Mouse (Mus musculus) heart, postnatal 36 days (tissue): Measurements from ENCODE around the gene Aldh18a1. TPM values are rescaled to one million over a fixed set of nuclear protein-coding genes. Genes with fewer than 3 reads are reported as not detected.
A peak's percentile ranks its signal among the peaks of the same experiment; 100 is the strongest.

Experiments
- DNase-seq, 2 experiments: peaks; one replicate each; pipeline ENCODE4 v3.0.0; 2021 to 2022
- intact Hi-C: fragments of 180-260 bp; cut with DNase I; formaldehyde crosslinking; loops from one replicate; pipeline ENCODE4 v1.15.1; 2025
- total RNA-seq, 2 experiments: library from RNA; stranded (reverse); gene quantifications; 2 replicates each; pipeline ENCODE4 v1.2.3; 2021

Gene Aldh18a1
- total RNA-seq, 2 experiments from 2014 or later, result 6.7 to 7.6 TPM

DNA sequence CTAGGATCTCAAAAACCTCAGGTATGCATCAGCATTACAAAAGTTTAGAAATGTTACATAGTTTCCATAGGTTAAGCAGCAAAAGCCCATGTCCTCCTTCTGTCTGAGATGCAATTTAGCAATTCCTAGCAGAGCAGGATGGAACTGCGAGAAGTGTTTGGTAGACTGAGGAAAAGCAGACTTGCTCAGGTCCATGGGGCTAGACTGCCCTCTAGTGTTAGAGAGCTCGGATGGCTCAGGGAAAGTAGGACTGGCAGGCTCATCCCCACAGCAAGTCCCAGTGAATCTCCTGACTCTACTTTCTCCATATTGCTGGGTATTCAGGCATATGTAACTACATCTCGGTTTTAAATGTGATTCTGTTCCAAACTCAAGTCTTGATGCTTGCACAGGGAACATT, 43.4 kb downstream of the Aldh18a1 start:
- intact Hi-C loops, result loop anchor here (1.0 to 10.0 kb wide), 4 partner anchors 34 to 310 kb away; no protein-coding TSS in a partner anchor
- peak; percentile 61 to 69 for DNase-seq

DNA sequence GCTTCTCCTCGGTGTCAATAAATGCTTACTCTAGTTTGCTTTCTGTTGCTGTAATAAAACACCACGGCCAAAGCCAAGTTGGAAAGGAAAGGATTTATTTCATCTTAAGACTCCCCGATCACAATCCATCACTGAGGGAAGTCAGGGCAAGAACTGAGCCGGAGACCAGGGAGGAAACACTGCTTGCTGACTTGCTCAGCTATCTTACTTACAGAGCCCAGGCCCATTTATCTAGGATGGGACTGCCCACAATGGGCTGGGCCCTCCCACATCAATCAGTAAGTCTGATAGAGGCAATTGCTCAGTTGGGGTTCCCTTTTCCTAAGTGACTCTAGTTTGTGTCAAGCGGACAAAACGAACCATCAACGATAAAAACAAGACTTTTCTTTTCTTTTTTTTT, 45.5 kb downstream of the Aldh18a1 start:
- intact Hi-C loops, result loop anchor here (10.0 kb wide), 1 partner anchor 308 kb away; no protein-coding TSS in a partner anchor
- DNase-seq, result no peak

DNA sequence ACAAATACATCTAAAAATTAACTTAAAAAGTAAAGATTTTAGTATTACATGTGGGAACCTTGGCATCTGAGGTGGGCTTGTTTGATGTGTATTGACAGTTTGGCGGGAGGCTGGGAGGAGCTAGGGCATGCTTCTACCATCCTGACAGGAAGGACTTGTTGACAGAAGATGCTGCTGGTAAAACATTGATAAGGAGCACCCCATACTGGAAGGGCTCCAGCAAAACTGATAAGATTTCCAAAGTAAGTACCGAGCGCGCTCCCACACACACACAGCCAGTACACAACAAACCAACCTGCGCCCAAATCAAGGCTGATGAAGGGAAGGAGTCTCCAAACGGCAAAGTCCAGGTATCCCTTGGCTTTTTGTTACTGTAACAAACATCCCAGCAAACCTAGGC, 51.7 kb downstream of the Aldh18a1 start:
- intact Hi-C loops, result no loop called here
- no peak for DNase-seq

DNA sequence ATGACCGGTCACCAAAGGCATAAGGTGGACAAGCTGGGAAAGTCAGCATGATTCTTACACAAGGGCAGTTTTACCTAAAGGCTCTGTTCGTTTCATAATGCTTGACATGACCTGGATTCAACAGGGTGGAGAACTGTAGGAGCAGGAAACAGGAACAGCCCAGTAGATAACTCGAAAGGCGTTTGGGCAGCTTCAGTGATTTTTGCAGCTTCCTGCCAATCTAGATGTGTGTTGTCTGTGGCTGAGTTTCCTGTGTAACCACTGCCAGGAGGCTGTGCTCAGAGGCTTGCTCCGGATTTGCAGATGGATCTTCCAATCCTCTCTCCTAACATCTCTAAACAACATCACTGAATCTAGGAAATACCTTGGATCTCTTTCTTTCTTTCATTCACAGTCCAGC, 55.7 kb downstream of the Aldh18a1 start:
- intact Hi-C loops, result no loop called here
- DNase-seq, result no peak

DNA sequence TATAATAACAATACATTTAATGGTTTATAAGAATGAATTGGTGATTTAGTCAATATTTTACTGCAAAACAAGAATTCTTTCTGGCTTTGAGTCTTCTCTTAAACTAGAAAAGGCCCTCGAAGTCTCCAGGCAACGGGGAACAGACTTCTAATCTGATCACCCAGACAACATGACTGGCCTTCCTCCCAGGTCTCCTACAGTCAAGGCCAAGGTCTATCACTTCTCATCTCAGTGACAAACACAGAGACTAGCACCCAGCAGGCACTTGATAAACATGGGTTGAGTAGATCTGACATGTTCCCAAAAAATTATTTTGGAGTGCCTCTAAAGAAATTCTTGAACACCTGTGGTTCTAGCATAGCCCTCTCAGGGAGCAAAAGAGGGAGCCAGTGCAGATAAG, 57.9 kb downstream of the Aldh18a1 start:
- no peak for DNase-seq

DNA sequence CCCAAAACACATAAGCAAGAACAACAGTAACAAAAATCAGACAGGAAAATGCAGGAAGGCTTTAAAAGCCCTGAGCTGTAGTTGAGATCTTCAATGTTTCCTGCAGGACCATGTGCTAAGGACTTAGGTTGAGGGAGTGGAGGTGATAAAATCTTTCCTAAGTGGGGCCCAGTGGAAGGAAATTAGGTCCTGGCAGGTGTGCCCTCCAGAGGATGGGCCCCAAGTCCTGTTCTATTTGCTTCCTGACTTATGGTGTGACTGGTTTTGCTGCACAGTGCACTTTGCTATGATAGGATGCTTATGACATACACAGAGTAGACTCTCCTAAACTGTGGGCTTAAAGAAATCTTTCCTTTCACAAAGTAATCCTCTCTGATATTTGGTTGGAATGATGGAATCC, 60.0 kb downstream of the Aldh18a1 start:
- intact Hi-C loops, result no loop called here

More for the DNA sequence above, 57.9 kb downstream of the Aldh18a1 start:
- intact Hi-C loops, result no loop called here

DNA sequence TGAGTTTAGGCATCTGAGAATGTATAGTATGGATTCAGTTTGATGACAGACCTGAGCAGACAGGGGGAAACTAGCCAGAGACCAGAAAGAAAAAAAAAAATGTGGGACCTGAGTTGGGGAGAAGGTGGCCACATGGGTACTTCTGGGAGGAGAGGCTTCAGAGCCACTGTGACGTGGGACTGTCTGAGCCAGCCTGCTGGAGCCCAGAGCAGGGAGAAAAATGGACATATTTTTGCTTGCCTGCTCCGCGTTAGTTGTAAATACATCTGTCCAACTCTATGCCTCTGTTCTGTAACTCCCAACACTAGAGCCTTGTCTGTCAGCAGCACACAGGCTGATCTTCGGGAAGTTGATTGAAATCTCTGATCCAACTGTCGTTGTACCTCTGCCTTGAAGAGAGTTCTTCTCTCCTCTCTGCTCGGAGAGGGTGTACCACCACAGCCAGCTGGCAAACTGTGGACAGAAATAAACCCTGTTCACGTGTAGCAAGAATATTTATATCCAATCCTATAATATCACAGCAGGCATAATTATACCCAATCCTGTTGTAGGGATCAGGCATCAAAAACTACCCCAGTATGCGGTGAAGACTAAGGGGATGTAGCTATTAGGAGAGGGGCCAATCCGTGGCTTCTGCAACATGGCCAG, 61.8 kb downstream of the Aldh18a1 start:
- DNase-seq, result no peak
- intact Hi-C loops, result no loop called here

More for the DNA sequence above, 60.0 kb downstream of the Aldh18a1 start:
- no peak for DNase-seq

DNA sequence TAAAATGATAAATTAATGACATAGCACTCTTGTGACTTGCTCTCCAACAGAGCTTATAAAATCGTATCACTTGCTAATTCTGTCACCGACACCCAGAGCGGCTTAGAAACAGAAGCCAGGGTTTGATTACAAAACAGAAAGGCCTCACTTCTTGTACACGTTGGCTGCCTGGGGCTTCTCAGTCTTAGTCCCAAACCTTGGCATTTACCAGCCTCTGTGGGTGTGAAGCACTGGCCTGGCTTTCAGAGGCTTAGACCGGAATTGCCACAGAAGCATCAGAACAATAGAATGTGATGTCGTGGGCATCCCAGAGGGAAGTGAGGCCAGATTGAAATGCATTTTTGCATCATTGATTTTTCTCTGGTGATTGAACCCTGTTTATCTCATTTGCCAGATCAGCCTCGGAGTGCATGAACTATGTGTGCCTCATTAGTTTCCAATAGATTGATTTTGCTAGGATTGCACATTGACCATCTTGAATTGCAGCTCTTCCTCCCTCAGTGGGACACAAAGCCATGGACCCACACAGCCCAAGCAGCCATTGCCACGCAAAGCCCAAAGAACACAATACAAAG, 64.7 kb downstream of the Aldh18a1 start:
- no peak for DNase-seq
- intact Hi-C loops, result loop anchor here (2.0 kb wide), 1 partner anchor 15 kb away; no protein-coding TSS in a partner anchor

DNA sequence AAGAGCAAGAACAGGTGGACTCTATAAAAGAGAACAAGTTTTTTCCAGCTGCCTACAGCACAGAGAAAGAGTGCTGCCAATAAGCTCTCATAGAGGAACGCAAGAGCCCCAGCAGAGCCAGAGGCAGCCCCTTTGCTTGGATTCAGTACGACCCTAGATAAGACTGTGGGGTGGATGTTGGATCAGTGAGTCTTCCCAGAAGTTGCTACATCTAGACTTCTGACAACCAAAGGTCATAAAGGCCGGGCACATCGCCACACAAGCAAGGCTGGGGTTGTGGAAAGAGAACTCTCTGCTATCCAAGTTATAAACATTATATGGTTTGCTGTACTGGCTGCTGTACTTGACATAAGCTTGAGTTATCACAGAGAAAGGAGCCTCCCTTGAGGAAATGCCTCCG, 67.9 kb downstream of the Aldh18a1 start:
- intact Hi-C loops, result no loop called here
- no peak for DNase-seq

DNA sequence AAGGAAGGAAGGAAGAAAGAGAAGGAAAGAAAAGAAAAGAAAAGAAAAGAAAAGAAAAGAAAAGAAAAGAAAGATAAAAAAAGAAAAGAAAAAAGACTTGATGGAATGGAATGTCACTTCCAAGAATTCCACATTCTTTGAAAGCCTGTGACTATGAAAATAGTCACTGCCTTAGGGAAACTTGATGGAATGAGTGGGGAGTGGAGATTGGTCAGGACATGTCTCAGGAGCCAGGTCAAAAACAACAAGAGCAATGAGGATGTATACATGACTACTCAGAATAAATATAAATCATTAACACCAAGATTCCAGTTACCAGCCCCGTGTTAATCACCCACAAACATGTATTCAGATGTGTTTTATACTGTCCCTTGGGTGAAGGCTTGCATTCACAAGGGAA, 69.6 kb downstream of the Aldh18a1 start:
- DNase-seq, result no peak
- intact Hi-C loops, result no loop called here

DNA sequence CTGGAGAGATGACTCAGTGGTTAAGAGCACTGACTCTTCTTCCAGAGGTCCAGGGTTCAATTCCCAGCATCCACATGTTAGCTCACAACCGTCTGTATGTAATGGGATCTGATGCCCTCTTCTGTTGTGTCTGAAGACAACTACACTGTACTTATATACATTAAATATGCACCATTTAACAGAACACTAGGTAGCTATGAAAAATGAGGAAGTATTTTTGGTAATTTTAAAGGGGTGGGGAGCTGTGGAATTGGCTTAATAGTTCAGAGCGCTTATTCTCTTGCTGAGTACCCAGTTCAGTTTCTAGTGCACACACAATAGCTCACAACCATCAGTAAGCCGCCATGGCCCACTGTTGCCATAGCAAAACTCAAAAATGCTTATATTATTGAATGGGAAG, 72.7 kb downstream of the Aldh18a1 start:
- intact Hi-C loops, result no loop called here
- DNase-seq, result no peak

DNA sequence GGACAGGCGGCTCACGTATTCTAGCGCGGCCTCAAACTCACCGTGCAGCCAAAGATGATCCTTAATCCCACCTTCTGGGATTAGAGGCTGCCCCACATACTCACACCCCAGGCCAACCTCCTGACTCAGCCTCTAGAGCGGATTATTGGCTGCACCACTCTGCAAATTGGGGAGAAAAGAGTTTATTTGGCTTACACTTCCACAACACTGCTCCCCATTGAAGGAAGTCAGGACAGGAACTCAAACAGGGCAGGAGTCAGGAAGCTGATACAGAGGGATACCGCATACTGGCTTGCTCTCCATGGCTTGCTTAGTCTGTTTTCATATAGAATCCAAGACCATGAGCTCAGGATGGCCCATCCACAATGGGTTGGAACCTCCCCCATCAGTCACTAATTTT, 73.9 kb downstream of the Aldh18a1 start:
- intact Hi-C loops, result loop anchor here (5.0 kb wide), 1 partner anchor 37 kb away; no protein-coding TSS in a partner anchor
- no peak for DNase-seq

DNA sequence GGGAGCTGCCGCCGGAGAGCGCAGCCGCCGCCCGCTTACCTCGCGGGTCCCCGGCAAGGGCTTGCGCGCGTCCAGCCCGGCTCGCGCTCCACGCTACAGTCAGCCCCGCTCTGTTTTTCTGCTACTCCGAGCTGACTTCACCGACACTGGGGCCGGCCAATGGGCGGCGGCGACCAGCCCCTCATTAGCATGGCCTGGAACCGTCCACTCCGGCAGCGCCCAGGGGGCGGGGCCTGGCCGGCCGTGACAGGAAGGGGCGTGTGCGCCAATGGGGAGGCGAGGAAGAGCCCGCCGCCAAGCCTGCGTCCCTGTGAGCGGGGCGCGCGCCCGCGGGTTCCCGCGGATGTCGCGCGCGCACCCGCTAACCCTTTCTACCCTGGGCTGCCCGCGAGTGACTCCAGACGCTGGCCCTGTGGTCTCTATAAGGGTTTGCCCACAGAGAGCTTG, 74.6 kb downstream of the Aldh18a1 start, which contains the start of gene Sorbs1:
Gene Sorbs1 (minus strand): TSS at position 148 of the 447 bp plus-strand sequence.
- intact Hi-C loops, result loop anchor here (2.0 to 5.0 kb wide), 4 partner anchors 17 to 123 kb away; no protein-coding TSS in a partner anchor
- DNase-seq, result peak; percentile 95

DNA sequence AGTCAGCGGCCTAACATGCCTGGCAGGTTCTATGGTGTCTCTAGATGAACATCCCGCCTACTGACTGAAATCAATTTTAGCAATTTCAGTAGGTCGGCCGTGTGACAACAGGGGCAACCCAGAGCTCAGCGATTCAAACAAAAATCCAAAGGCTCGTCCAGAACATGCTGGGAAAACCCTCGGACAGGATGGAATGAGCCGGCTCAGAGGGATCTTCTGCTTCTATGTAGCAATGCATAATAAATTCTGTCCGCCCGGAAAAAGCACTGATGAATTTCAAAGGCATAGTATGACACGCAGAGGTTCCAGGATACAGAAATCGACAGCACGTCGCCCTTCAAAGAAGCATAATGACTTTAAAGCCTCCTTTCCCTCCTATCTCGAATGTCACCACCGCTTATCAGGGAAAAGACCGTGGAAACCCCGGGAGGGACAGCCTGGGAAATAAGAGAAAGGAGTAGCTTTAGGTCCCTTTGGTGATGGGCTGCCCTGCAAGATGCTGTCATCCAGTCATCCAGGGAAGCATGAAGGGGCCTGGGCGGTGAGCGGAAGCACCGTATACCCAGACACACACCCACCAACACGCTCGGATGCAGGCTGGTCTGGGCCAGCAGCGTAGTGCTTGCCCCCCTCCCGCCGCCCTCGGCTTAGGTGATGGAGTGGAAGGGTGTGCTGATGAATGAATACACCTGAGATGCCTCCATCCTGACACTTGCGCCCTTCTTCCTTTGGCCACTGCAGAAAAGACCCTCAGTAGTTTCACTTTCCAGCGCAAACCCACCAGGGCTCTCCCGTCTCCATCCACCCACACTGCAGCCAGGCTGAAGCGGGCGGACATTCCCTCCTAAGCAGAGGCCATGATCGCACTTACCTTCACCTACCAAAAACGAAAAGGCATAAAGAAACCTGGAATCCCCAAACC, 75.5 kb downstream of the Aldh18a1 start:
- intact Hi-C loops, result loop anchor here (2.0 to 5.0 kb wide), 4 partner anchors 16 to 122 kb away; no protein-coding TSS in a partner anchor
- no peak for DNase-seq

DNA sequence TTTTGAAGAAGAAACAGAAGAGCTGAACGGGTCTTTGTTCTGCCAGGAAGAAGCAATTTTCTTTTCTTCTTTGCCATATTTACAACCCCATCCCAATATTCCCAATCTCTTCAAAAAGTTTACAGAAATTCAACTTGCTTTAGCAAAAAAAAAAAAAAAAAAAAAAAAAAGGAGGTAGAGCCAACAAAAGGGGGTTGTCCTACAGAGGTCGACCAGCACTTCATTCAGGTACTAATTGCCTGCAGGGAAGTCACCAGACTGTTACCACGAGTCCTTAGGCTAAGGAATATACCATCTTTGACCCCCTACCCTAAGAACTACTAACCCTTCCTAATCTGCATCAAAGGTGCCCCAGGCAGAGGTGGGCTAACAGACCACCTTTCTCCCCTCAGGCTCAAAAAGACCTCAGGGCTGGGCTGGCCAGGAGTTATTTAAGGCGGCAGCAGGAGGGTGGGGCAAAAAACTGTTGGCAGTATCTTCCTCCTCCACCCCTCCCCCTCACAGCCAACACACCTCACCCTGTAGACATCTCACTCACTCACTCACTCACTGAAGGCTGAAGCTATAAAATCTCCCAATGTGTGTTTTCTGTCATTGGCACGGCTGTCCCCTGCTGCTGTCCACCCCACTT, 76.5 kb downstream of the Aldh18a1 start:
- intact Hi-C loops, result loop anchor here (2.0 to 5.0 kb wide), 5 partner anchors 15 to 121 kb away; no protein-coding TSS in a partner anchor
- no peak for DNase-seq

DNA sequence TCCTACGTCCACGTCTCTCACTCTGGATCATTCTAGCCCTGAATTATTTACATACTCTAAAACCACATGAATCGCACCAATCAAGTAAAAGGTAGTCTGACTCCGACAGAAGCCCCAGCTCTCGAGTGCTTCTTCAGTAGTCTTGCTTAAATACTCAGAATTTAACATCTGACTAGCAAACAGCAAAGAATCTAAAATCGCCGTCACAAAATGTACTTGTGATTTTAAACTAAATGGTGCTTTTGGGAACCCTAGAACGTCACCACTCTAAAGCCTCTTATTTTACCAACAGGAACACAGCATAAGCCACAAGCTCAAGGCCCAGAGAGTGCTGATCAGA, 77.2 kb downstream of the Aldh18a1 start:
- no peak for DNase-seq
- intact Hi-C loops, result loop anchor here (2.0 to 5.0 kb wide), 2 partner anchors 34 kb away; no protein-coding TSS in a partner anchor

DNA sequence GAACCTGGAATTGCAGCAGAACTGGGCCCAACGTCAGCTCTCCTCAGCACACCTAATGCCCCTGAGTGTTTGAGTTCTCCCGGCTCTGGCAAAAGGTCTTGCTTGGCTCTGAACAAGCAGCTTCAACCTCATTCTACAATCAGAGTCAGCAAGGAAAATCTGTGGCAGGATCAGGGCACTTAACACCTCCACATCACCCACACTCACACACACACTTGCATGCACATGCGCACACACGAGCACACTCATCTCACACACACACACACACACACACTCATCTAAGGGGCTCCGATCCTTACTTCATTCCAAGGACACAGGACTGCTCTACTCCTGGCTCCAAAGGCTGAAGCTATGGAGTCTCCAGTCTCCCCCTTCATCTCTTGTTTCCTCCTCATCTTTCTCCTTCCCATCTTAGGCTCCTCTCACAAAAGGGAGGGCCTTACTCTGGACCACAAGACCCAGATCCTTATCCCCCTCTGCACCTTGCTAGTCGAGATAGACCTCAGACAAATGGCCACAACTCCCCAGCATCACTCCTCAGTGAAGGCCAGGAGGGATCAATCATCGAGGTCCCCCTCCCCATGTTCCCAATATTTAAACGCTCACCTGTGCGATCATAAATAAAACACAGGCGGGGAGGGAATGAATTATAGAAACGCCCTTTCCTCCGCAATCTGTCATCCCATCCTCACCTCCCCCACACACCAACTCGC, 77.7 kb downstream of the Aldh18a1 start:
- intact Hi-C loops, result loop anchor here (2.0 to 5.0 kb wide), 2 partner anchors 33 to 34 kb away; no protein-coding TSS in a partner anchor

DNA sequence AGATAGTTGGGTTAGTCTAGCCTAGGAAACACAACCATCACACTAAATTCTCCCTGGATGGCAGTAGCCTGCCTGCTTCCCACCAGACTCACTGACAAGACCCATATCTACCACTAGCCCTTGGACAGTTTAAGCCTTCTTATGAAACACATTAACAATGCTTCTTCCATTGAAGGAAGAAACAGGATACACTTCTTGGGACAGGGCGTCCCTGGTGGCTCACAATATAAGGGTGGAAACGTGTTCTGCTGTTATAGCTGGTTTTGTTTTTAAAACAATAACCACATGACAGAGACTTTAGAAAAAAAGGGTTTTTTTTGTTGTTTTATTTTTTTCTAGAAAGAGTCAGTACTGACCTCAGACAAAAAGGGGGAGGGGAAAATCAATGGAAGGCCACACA, 79.0 kb downstream of the Aldh18a1 start:
- intact Hi-C loops, result no loop called here
- no peak for DNase-seq

More for the DNA sequence above, 77.7 kb downstream of the Aldh18a1 start:
- no peak for DNase-seq

DNA sequence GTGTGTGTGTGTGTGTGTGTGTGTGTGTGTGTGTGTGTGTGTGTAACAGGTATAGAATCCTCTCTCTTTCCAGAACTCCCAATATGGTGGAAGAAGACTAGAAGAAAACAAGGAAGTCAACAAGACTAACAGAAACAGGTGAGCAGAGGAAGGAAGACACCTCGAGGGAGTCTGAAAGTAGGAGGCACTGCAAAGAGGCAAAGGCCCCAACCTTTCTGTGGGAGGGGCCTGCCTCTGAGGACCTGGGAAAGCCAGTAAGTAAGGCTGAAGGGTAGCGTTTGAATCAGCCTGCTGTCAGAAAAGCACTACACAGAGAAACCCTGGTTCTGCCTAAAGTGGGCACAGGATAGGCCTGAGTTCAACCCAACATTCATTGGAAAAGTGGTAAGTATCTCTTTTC, 79.4 kb downstream of the Aldh18a1 start:
- intact Hi-C loops, result no loop called here
- no peak for DNase-seq

DNA sequence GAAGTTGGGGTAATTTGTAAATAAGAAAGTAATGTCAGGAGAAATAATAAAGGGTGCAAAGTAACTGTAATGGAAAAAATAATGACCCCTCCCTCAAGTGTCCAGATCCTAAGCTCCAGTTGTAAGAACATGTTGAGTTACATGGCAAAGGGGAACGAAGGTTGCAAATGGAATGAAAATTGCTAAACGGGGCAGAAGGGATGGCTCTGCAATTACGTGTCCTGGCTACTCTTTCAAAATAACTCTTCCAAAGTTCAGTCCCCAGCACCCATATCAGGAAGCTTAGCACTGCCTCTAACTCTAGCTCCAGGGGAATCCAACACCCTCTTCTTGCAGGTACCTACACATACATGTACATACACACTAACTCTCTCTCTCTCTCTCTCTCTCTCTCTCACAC, 81.3 kb downstream of the Aldh18a1 start:
- intact Hi-C loops, result no loop called here
- no peak for DNase-seq
